Mouse (Mus musculus): Measurements from ENCODE around the gene Dgkg.

- no peak for TF ChIP-seq CTCF (IDR thresholded peaks at IDR 0.05; ENCODE audit: low read depth, low read length)
- no peak for TF ChIP-seq TAL1 (conservative IDR thresholded peaks at IDR 0.05; ENCODE audit: low read depth, low read length)
These were observed 196.1 kb downstream of the Dgkg start for GRCm38 (mm10) chr16:22460960-22461359.

All from G1E (cell line).